Mouse (Mus musculus): ENCODE results near the gene Prap1.

The Prap1 gene

DNA sequence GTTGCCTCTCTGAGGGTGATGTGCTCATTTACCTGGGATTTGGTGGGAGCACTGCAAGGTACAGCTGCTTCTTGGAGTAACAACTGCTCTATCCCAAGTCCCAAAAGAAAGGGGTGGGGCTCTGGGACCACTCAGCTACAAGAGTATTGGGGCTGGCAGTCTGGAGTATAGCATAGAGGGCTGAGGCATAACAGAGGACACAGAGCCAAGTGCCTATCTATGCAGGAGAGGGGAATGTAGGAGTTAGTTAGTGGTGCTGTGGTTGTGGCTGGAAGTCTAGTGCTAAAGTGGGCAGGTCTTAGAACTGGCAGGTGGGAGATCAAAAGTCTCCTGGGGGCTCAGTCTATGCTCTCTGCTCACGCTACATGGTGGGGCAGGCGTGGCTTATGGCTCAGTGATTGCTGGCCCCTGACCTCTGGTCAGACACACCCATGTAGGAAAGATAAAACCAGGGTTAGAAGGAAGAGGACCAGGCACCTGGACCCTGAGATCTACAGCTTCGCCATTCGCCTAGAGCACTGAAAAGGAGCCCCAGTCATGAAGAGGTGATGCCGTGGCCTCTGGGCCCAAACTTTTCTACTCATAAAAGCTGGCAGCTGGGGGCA is at the start of gene Prap1:
Prap1 (plus strand) TSS at position 472 of the 605 bp plus-strand sequence.
- DNase-seq: no peak

DNA sequence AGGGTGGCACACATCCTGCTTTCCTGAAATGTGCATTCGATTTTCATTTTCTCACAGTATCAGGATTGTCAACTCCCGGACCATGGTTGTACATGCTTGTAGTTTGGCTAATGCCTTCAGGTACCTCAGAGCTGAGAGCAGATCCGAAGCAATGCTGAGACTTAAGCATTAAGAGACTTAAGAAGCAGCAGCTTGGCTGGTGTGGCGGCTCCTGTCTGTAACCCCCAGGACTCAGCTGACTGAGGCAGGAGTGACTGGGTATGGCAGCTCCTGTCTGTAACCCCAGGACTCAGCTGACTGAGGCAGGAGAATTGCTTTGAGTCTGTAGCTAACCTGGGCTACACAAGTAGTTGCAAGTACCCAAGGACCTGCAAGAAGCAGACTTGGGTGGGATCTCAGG is 47.6 kb upstream of the Prap1 start:
- DNase-seq: no peak

DNA sequence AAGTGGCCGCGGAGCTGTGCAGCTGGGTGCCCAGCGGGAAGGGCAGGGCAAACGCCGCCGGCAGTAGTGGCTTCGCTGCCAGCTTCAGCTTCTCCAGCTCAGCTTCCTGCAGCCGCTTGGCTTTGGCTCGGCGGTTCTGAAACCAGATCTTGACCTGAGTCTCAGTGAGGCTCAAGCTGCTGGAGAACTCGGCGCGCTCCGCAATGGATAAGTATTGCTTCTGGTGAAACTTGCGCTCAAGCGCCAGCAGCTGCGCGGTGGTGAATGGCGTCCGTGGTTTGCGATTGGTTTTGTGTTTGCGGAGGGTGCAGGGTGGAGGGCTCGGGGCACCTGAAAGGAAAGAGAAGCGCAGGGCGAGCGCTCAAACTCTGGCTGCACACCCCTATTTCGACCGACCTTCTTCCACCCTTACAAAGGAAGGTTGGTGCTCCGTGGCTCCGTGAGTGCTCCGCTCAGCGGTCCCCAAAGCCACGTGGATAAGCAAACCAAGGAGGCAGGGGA is 45.3 kb upstream of the Prap1 start:
- no peak for DNase-seq

DNA sequence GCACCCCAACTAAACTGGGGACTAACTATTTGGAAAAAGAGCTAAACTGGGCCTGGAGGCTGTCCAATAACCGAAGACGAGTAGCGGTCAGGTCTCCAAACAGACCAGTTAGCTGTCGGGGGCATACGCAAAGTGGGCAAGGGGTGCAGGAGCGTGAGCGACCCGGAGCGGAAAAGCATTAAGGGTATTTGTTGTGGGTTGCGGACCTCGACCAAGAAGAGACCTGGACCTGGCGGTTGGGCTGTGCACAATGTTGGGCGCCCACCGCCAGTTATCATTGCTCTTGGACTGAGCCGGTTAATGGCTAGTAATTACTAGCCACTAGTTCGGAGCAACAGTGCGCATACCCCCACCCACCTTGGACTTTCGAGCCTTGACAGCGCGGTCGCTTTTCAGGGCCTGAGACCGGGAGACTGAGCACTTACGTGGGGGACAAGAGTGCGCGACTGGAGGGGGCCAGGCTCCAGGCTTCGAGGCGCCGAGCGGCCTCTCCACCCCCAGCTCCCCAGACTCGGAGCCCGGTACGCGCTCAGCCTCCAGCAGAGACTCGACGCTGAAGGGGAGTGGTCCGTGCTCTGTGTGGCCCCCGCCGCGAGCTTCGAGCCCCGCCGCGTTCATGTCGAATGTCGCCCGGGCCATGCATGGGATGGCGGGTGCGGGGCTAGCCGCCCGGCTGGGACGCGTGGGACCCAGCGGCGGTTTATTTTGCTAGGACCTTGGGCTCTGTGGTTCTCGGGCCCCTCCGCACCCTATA is 44.7 kb upstream of the Prap1 start, which contains the start of gene Msx3:
Msx3 (minus strand) TSS at position 729 of the 754 bp plus-strand sequence.
- DNase-seq: no peak

DNA sequence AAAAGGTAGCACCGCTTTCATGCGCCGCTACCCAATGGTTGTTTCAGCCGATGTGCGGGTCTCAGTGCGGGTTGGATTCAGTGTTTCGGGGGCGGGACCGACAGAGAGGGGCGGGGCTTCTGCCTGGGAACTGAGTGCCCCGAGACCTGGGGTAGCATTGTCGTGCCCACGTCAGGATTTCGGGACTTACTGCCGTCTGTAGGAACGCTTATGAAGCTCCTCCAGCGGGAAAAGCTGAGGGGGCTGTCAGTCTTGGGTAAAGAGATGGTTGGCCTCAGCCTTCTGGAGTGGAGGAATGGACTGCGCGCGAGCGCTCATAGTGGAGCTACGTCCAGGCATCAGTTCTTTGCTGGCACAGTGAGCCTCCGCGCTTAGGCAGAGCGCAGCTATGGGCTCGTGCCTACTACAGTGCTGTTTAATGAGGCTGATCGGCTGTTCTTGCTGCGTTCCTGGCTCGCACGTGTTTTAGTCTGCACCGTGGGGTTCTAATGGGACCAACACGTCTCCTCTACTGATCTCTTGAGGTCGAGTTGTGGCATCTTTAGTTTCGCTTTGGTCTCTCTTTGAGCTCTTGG is 44.0 kb upstream of the Prap1 start:
- no peak for DNase-seq

DNA sequence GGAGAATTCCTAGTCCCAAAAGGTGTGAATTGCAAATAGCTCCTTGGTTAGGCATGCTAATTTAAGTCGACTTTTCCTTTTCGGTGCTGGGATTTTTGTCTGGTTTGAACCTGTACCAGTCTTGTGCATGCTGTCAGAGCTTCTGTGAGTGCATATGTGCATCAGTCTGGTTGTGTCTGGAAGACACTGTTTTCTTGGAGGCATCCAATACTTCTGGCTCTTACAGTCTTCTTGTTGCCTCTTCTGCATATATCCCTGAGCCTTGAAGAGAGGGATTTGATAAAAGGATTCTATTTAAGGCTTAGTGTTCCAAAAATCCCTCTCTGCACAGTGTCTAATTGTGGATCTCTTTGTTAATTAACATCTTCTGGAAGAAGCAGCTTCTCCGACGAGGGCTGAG is 39.1 kb upstream of the Prap1 start:
- DNase-seq: no peak

DNA sequence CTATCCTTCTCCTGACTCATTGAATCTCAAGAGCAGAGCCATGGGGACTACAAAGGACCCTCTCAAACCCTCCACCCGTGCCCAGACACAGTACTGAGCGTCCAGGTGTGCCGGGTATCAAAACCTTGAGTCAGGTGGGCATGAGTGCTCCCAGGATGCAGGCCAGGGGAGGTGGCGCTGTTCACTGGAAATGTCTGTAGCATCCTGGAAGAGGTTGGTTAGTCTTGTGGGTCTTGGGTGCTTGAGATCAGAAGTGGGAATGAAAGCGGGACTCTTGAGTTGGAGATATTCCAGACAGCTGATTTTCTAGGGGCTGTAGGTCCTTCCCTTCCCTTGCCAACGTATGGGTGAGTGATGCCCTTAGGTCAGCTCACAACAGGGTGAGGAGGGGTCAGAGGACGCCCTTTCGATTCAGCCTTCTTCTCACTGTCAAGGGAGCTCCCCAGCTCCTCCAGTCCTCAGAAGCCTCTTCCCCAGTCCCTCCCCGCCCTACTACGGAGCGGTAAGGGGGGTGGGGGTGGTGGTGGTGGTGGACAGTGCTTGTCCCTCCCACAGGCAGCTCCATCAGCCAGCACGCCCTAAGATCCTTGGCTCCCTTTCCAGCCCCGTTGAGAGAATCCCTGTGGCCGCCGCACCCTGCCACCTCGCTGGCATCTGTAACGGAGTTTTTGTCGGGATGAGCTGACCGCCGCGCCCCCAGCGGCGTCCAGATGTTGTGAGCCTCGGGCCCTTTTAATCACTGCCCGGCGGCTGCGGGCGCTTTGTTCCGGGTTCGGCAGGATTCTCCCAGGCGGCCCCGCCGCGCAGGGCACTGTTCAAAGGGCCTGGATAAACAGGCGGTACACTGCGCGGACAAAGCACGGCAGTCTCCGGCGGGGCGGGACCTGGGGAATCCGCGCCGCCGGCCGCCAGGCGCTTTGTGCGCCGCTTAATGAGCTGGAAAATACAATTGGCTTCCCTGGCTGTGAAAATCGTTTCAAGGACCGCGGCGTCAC is 35.5 kb upstream of the Prap1 start:
- no peak for DNase-seq

DNA sequence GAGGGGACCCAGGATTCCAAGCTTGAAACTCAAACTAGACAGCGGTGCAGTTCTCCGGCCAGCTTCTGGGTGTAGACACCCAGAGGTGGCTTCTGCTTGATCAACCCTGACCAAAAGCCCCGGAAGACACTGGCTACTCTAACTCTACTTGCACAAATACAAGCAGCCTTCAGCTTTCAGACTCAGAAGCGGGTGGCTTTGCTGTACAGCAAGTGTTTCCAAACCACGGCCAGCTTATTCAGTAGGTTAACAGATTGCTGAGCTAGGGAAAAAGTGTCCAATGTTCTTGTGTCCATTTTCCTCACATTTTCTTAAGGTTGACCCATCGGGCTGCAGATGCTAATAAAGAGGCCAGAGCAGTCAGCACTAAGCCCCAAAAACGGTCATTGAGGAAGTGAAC is 34.7 kb upstream of the Prap1 start:
- no peak for DNase-seq

DNA sequence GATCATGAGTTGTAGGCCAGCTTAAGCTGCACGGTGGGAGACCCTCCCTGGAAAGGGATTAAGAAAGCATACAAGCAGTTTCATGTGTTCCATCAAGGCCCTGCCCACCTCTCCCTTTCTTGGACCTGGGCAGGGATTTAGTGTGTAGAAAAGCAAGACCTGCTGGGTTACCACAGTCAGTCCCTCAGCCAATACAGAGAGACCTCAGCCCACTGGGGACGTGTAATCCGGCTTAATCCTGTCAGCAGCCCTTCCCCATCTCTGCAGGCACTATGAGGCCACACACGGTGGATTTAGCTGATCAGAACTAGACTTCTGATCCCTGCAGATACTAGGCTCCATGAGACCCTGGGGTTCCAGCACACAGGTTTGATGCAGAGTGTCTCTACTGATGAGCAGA is 33.6 kb upstream of the Prap1 start:
- DNase-seq: no peak

DNA sequence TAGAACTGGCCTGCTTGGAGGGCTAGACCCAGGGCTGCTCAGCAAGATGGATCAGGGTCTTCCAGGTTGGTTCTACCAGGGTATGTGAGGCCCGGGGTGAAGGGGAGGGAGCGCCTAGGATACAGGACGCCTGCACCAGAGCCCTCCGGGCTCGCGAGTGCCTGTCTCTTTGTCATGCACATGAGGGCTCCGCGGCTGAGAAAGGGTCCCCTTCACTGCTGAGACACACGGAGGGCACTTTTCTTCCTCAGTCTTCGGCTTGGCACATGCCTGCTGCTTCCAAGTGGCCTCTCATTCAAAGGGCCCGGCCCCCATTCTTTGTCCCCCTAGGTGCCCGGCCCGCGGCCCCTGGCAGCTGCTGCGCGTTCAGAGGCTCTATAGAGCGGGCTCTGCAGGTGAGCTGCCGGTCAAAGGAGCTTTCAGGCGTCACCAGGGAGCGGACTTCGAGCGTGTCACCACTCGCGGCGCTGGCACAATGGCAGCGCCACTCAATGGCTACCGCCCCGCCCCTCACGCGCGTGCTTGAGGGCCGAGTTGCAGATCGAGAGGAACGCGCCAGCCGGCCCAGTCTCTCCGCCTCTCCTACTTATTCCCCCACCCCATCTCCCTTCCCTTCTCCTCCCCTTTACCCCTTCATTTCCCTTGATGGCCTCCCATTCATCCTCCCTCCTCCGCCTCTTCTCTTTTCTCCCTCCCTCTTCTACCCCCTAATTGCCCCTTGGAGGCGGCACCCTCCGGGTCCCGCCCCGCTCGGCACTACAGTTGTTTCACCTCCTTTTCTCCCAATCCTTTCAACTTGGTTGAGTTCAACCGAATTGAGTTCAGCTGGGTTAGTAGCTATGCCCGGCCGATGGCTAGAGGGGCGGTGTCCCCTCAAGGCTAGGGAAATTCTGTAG is 32.0 kb upstream of the Prap1 start:
- no peak for DNase-seq

DNA sequence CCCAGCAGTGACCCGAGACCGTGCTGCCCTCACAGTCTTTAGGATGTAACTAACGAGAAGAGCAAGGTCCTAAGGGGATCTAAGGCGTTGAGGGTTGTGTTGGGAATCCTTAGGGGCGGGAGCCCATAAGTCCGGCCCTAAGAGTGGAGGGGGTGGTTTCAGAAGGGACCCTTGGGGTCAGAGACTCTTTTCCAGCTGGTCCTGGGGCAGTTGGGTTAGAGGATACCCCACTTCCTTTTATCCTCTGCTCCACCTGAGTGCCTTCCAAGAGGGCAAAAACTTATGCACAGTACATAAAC is 31.4 kb upstream of the Prap1 start:
- no peak for DNase-seq

DNA sequence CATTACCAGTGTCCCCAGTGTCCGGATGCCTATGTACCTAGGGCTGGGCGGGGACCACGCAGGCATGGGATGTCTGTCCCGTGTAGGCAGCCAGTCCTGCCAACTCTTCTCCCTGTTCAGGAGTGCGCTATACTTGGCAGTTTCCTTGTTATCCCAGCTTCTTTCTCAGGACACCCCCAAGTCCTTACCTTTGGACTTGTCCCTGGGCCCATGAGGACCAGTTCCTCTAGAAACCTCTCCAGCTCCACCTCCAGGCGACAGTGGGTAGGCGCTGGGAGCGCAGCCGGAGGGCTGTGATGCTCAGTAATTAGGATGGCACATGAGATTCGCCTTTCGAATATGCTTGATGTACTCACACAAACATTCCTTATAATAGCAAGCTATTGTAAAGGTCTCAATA is 30.9 kb upstream of the Prap1 start:
- no peak for DNase-seq

DNA sequence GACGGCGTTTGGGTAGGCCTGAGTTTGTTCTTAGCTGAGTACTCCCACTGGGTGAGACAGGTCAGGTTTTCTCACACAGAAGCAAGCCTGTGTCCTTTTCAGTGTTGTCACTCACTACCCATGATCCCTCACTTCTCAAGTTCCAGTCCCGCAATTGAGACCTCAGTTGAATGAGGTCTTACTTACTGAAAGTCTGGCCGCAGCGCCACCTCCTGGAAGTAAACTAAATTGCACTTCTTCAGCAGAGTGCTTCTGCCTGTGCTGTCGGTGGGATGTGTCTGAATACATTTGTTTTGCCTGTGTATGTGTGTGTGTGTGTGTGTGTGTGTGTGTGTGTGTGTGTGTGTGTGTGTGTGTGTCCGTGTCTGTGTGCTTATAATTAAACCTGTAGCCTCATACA is 30.1 kb upstream of the Prap1 start:
- peak; percentile 73 for DNase-seq

DNA sequence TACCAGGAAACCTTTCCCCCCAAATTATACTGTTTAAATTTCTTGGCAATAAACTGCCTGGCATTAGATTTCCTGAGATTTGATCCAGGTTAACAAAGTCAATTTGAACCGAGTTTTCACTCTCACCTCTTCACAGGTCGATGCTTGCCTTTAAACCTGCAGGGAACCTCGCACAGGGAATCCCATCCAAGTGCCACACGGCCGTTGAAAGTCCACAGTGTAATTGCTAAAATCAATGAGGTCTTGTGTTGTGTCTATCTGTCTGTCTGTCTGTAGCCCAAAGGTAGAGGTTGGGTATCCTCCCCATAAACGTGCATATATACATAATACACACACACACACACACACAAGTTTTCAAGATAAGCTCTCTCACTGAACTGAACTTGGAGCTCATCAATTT is 25.8 kb upstream of the Prap1 start:
- no peak for DNase-seq

DNA sequence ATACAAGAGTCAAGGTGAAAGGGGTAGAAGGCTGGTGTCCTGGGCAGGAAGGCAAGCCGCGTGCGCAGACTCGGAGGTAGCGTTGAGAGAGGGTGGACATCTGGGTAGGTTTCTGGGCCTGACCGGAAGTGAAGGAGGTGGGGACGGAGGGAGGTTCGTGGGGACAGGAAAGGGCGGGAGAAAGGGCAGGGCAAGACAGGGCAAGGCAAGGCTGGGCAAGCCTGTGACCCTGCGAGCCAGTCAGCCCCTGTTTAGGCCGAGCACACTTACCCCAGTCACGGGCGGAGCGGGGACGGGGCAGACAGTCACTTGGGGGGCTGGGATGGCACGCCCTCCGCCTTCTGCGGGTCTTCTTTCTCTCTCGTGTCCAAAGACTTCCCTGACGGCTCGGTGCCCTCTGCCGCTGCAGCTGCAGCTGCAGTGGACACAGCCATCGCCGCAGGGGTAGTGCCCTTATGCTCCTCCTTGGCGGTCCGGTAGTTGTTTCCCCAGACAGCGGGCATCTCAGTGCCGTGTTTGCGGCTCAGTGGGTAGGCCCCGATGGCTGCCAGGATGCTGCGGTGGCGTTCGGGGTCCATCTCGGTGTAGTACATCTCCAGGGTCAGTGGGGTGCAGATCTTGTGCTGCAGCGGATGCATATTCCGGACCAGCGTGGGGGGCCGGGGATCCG is 23.0 kb upstream of the Prap1 start:
- DNase-seq: no peak

DNA sequence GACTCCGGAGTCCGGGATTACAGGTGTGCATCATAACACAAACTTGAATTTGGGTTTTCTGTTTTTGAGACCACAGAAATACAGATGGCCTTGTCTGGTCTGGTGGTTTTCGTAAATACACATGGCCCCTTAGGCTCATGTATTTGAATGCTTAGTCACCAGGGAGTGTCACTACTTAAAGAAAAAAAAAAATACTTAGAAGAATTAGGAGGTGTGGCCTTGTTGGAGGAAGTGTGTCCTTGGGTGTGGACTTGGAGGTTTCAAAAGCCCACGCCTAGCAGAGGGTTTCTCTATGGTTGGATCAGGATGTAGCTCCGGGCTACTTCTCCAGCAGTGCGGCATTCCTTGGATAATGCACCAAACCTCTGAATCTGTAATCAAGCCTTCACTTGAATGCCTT is 15.5 kb upstream of the Prap1 start:
- no peak for DNase-seq

DNA sequence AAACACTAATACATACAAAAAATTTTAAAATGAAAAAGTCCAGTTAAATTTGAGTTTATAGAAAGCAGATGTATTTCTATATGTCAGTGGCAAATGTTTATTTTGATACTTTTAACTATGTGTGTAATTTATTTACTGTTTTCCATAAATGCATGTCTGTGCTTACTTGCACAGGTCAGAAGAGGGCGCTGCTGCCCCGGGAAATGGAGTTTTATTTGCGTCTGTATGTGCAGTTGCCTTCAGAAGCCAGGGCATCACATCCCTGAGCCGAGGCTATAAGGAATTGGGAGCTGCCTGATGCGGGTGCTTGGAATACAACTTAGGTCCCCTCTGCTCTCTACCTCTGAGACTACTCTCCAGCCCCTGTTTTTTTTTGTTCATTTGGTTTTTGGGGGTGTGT is 14.5 kb upstream of the Prap1 start:
- DNase-seq: peak; percentile 82

DNA sequence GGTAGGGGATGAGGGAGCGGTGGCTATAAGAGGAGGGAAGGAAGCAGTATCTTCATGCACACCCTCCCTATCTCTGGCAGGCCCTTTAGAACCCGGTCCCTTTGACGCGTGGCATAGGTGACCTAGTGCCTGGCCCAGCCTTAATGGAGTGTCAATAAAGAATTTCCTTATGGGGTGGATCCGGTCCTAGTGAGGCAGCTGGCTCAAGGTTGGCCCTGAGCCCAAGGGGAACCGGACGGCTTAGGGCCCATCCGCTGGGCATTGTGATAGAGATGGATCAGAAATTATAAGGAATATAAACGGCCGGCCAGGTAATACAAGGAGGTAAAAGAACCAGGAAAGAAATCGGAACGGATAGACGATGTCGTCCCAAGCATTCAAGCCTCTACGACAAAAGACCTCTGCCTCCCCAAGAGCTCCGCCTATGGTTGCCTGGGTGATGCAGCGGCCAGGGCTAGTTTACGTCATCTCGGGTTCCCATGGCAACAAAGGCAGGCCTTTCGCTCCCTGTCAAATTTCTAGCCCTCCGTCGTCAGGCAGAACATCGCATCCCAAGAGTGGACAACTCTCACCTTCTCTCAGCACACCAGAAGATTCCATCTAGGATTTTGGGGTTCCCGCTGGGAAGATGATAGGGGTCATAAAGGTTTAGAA is 12.6 kb upstream of the Prap1 start:
- peak; percentile 95 for DNase-seq

DNA sequence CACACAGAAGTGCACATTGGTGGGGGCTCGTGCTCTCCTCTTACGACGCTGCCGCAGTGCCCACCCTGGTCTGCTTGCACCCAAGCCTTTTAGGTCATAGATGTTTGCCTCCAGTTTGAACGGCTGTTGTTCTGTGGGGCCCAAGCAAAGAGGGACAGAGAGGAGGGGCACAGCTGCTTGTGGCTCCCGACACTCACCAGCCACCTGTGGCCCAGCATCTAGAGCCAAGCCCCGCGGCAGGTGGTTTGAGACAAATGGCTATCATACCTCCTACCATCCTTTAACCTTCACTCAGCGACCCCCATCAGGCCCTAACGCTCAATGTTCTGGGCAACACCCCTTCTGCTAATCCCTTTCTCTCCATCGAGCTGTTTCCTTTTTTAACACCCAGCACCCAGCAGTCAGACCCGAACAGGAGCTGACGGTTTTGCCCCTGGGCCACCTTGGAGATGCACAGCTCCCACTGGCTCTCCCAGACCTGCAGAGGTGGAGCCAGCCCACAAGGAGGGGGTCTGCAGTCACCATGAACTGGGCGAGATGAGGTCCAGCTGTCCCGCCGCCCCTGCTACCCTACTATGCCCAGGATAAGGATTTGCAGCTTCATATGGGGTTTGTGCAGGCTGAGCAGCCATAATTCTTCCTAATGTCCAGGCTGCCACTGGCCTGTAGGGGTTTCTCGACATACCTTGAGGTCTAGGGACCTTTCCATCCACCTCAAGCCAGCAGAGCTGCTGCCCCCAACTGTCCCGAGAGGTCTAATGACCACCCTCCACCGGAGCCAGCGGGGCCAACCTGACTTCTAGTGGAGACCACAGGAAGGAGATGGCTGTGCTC is 11.6 kb upstream of the Prap1 start:
- DNase-seq: peak; percentile 55

DNA sequence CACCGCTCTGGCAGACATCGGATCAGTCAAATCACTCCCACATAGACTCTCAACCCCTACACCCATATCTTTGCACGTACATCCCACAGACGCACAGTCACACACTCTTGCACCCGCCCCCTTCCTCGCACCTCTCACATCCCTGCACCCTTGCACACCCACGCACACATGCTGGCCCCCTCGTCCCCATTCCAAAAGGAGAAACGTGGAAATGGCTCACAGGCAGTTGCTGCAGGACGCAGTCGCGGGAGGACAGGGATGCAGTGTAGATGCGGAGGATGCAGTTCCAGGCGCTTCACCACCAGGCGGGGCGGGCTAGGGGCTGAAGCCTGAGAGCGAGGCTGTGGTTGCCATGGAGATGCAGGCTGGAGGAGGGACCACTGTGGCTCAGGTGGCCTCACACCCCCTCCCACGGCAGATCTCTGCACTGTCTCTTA is 10.9 kb upstream of the Prap1 start, which contains the start of gene Caly:
Caly (minus strand) TSS at position 307 of the 437 bp plus-strand sequence.
- DNase-seq: peak; percentile 95
